Comparison of ENCODE assay signal across 23 mouse cellular contexts in genomic region chr7:112159835-112160234, GRCm38 (mm10). TPM values are rescaled to one million over a fixed set of nuclear protein-coding genes. Genes with fewer than 3 reads are reported as not detected.
DNase-seq lines count a peak whose midpoint lies in the region; ATAC-seq and TF ChIP-seq lines count a peak whose summit lies in the region.
"Had no signal": no experiment of that assay in that cellular context is flagged by ENCODE, and none has a peak within 500 bp of the region (broad histone marks: within the 10 kb centered on the region; RNA-seq: fewer than 3 reads in every experiment).

No protein-coding gene starts in this region.

- peak; percentile 53 for DNase-seq in hindbrain, postnatal 0 days (ENCODE audit: low spot score)
- no peak for DNase-seq in hindbrain, embryonic 14.5 days (ENCODE audit: low spot score)
- peak; percentile 41 for DNase-seq in midbrain, embryonic 14.5 days
- DNase-seq in midbrain, embryonic 11.5 days (ENCODE audit: low spot score, missing footprints): no peak
- no peak for DNase-seq in stomach, postnatal 0 days (ENCODE audit: low spot score)
- DNase-seq in left cerebral cortex, postnatal 4 days: no peak
- DNase-seq: adrenal gland, postnatal 25 days; cerebellum, adult 8-10 months; heart, adult 18-20 months; kidney, adult 8-10 months; kidney, postnatal 4 days; liver, embryonic 13.5 days; lung, postnatal 36 days; right cerebral cortex, postnatal 4 days; thymus, postnatal 4 days had no signal

- no peaks in the 10 kb centered on the region for H3K36me3 ChIP-seq in hindbrain, postnatal 0 days (ENCODE audit: insufficient read depth, low read length)
- H3K36me3 ChIP-seq in hindbrain, embryonic 14.5 days (replicated peaks; ENCODE audit: control insufficient read depth, insufficient read depth): no peaks in the 10 kb centered on the region
- no peaks in the 10 kb centered on the region for H3K36me3 ChIP-seq in midbrain, embryonic 14.5 days (ENCODE audit: control insufficient read depth, insufficient read depth, low read length)
- H3K36me3 ChIP-seq in midbrain, embryonic 11.5 days (ENCODE audit: control insufficient read depth, insufficient read depth, low read length): no peaks in the 10 kb centered on the region
- H3K36me3 ChIP-seq in stomach, postnatal 0 days (ENCODE audit: control insufficient read depth, insufficient read depth, low read length): no peaks in the 10 kb centered on the region
- H3K36me3 ChIP-seq: embryonic facial prominence, embryonic 12.5 days; heart, embryonic 15.5 days; hindbrain, embryonic 15.5 days; liver, embryonic 13.5 days; midbrain, embryonic 10.5 days; neural tube, embryonic 15.5 days had no signal

- H3K9ac ChIP-seq in hindbrain, postnatal 0 days (replicated peaks; ENCODE audit: low read length): no peak overlapping the region
- H3K9ac ChIP-seq in hindbrain, embryonic 14.5 days: no peak overlapping the region
- no peak overlapping the region for H3K9ac ChIP-seq in midbrain, embryonic 14.5 days (replicated peaks; ENCODE audit: low read length)
- no peak overlapping the region for H3K9ac ChIP-seq in midbrain, embryonic 11.5 days (ENCODE audit: low read length)
- no peak overlapping the region for H3K9ac ChIP-seq in stomach, postnatal 0 days (ENCODE audit: low read length)
- H3K9ac ChIP-seq: embryonic facial prominence, embryonic 12.5 days; liver, embryonic 13.5 days; neural tube, embryonic 15.5 days had no signal

- peak; percentile 52 for TF ChIP-seq CTCF in hindbrain, postnatal 0 days (IDR thresholded peaks at IDR 0.05; ENCODE audit: low read depth)
- TF ChIP-seq CTCF in stomach, postnatal 0 days (IDR thresholded peaks at IDR 0.05; ENCODE audit: low read depth): peak; percentile 45

- WGBS in hindbrain, postnatal 0 days: 34% methylated on average over 5 of the region's 6 CpGs
- 34% methylated on average over 5 of the region's 6 CpGs for WGBS in hindbrain, embryonic 14.5 days
- WGBS in midbrain, embryonic 14.5 days: 35% methylated on average over 6 of the region's 6 CpGs
- 25% methylated on average over 5 of the region's 6 CpGs for WGBS in midbrain, embryonic 11.5 days
- WGBS in stomach, postnatal 0 days: 57% methylated on average over 5 of the region's 6 CpGs

- no peaks in the 10 kb centered on the region for H3K9me3 ChIP-seq in hindbrain, postnatal 0 days (ENCODE audit: low read length)
- H3K9me3 ChIP-seq in hindbrain, embryonic 14.5 days (ENCODE audit: control insufficient read depth, low read length): no peaks in the 10 kb centered on the region
- H3K9me3 ChIP-seq in midbrain, embryonic 14.5 days (ENCODE audit: control insufficient read depth, low read length): no peaks in the 10 kb centered on the region
- H3K9me3 ChIP-seq in midbrain, embryonic 11.5 days (ENCODE audit: control insufficient read depth, low read length): no peaks in the 10 kb centered on the region
- H3K9me3 ChIP-seq in stomach, postnatal 0 days (ENCODE audit: control insufficient read depth, low read length): no peaks in the 10 kb centered on the region
- H3K9me3 ChIP-seq: embryonic facial prominence, embryonic 12.5 days; heart, embryonic 15.5 days; hindbrain, embryonic 15.5 days; liver, embryonic 13.5 days; midbrain, embryonic 10.5 days; neural tube, embryonic 15.5 days had no signal

- no peak overlapping the region for H3K4me3 ChIP-seq in hindbrain, postnatal 0 days (ENCODE audit: low read length)
- no peak overlapping the region for H3K4me3 ChIP-seq in hindbrain, embryonic 14.5 days (replicated peaks; ENCODE audit: low read length)
- H3K4me3 ChIP-seq in midbrain, embryonic 14.5 days (replicated peaks; ENCODE audit: low read depth, low read length): no peak overlapping the region
- H3K4me3 ChIP-seq in midbrain, embryonic 11.5 days (ENCODE audit: low read depth, low read length): no peak overlapping the region
- no peak overlapping the region for H3K4me3 ChIP-seq in stomach, postnatal 0 days (ENCODE audit: low read depth, low read length)
- H3K4me3 ChIP-seq: hindbrain, embryonic 15.5 days; liver, embryonic 13.5 days; myocyte had no signal

- ATAC-seq in hindbrain, postnatal 0 days: no peak
- ATAC-seq in hindbrain, embryonic 14.5 days (ENCODE audit: low FRiP score): no peak
- ATAC-seq in midbrain, embryonic 14.5 days (ENCODE audit: low FRiP score, low TSS enrichment): no peak
- no peak for ATAC-seq in midbrain, embryonic 11.5 days (ENCODE audit: low FRiP score)
- 0 out of 2 replicates have a peak, but pooled peaks have one; percentile 22 for ATAC-seq in common myeloid progenitor, adult 5-6 weeks (replicated peaks; ENCODE audit: low read depth, poor library complexity, severe bottlenecking)
- ATAC-seq in stomach, postnatal 0 days (ENCODE audit: low FRiP score, low TSS enrichment): no peak

- no peaks in the 10 kb centered on the region; the same call in 1 of the 2 replicates for H3K27me3 ChIP-seq in hindbrain, postnatal 0 days (ENCODE audit: insufficient read depth, low read length)
- peaks cover 8% of the 10 kb centered on the region; the same call in 1 of the 2 replicates for H3K27me3 ChIP-seq in hindbrain, embryonic 14.5 days (ENCODE audit: control insufficient read depth, insufficient read depth, low read length)
- no peaks in the 10 kb centered on the region; the same call in 1 of the 2 replicates for H3K27me3 ChIP-seq in midbrain, embryonic 14.5 days (ENCODE audit: control insufficient read depth, insufficient read depth, low read length)
- peaks cover 2% of the 10 kb centered on the region; the same call in 1 of the 2 replicates for H3K27me3 ChIP-seq in midbrain, embryonic 11.5 days (ENCODE audit: control insufficient read depth, insufficient read depth, low read length)
- H3K27me3 ChIP-seq in stomach, postnatal 0 days (ENCODE audit: control insufficient read depth, insufficient read depth, low read length): no peaks in the 10 kb centered on the region
- H3K27me3 ChIP-seq: embryonic facial prominence, embryonic 12.5 days had no signal

- peaks cover 17% of the 10 kb centered on the region for H3K4me1 ChIP-seq in hindbrain, postnatal 0 days (ENCODE audit: insufficient read depth, low read length)
- H3K4me1 ChIP-seq in hindbrain, embryonic 14.5 days (replicated peaks; ENCODE audit: control insufficient read depth, insufficient read depth, low read length): peaks cover 4% of the 10 kb centered on the region; the same call in 1 of the 2 replicates
- peaks cover 5% of the 10 kb centered on the region; the same call in 1 of the 2 replicates for H3K4me1 ChIP-seq in midbrain, embryonic 14.5 days (ENCODE audit: control insufficient read depth, insufficient read depth, low read length)
- peaks cover 9% of the 10 kb centered on the region for H3K4me1 ChIP-seq in midbrain, embryonic 11.5 days (ENCODE audit: control insufficient read depth, insufficient read depth, low read length)
- H3K4me1 ChIP-seq in stomach, postnatal 0 days (replicated peaks; ENCODE audit: control insufficient read depth, insufficient read depth): peaks cover 4% of the 10 kb centered on the region; the same call in 1 of the 2 replicates

- no peak for TF ChIP-seq EP300 in stomach, postnatal 0 days (optimal IDR thresholded peaks at IDR 0.05)

- H3K4me2 ChIP-seq in hindbrain, postnatal 0 days (ENCODE audit: low read depth, low read length): no peak overlapping the region
- H3K4me2 ChIP-seq in hindbrain, embryonic 14.5 days (replicated peaks): no peak overlapping the region
- no peak overlapping the region for H3K4me2 ChIP-seq in midbrain, embryonic 14.5 days (ENCODE audit: low read length)
- H3K4me2 ChIP-seq in midbrain, embryonic 11.5 days: no peak overlapping the region
- H3K4me2 ChIP-seq in stomach, postnatal 0 days (replicated peaks; ENCODE audit: low read depth): no peak overlapping the region
- H3K4me2 ChIP-seq: liver, embryonic 13.5 days had no signal

- intact Hi-C loops in left cerebral cortex, postnatal 4 days (cut with DNase I): no loop called here

- no peak overlapping the region for H3K27ac ChIP-seq in hindbrain, postnatal 0 days
- no peak overlapping the region for H3K27ac ChIP-seq in hindbrain, embryonic 14.5 days
- no peak overlapping the region for H3K27ac ChIP-seq in midbrain, embryonic 14.5 days (replicated peaks; ENCODE audit: low read depth, low read length)
- no peak overlapping the region for H3K27ac ChIP-seq in midbrain, embryonic 11.5 days (ENCODE audit: low read depth, low read length)
- H3K27ac ChIP-seq in stomach, postnatal 0 days (replicated peaks): no peak overlapping the region
- H3K27ac ChIP-seq: embryonic facial prominence, embryonic 12.5 days; heart, embryonic 15.5 days; hindbrain, embryonic 15.5 days; liver, embryonic 13.5 days; neural tube, embryonic 15.5 days had no signal

RNA-seq across cellular contexts. Expression of gene Dkk3, which starts 1.0 kb away (rescaled TPM):
- 33.2 and 42.0 TPM in 2 replicates for total RNA-seq in hindbrain, postnatal 0 days (2014; rRNA removed)
- 48.2 and 49.6 TPM in 2 replicates for polyA plus RNA-seq in hindbrain, postnatal 0 days (2015; fragmentation: Nextera tagmentation; extraction: Ambion mirVana)
- polyA plus RNA-seq in hindbrain, embryonic 14.5 days (2014; fragmentation: Nextera tagmentation; extraction: Ambion mirVana): 28.3 and 32.0 TPM in 2 replicates
- polyA plus RNA-seq in midbrain, embryonic 14.5 days (2014; fragmentation: Nextera tagmentation; extraction: Ambion mirVana): 17.5 and 18.5 TPM in 2 replicates
- 13.9 and 14.0 TPM in 2 replicates for polyA plus RNA-seq in midbrain, embryonic 11.5 days (2014; fragmentation: Nextera tagmentation; extraction: Ambion mirVana)
- 0.27 TPM in 1 of 2 replicates, not detected in the other for total RNA-seq in common myeloid progenitor, adult 5-6 weeks (2017)
- 39.1 and 40.0 TPM in 2 replicates for polyA plus RNA-seq in stomach, postnatal 0 days (2015; fragmentation: Nextera tagmentation; extraction: Ambion mirVana)
- total RNA-seq in left cerebral cortex, postnatal 4 days (2021): 10 to 100 TPM; 58.4 to 59.0 TPM
- total RNA-seq: MEL had no signal

Comparison
In these comparisons a context has a peak if more than half of its experiments do, and no peak if none do; other contexts are left out.
1. DNase-seq: peak in hindbrain, postnatal 0 days (single experiment) and midbrain, embryonic 14.5 days (single experiment); none in hindbrain, embryonic 14.5 days (single experiment), midbrain, embryonic 11.5 days (single experiment), stomach, postnatal 0 days (single experiment) and left cerebral cortex, postnatal 4 days (single experiment).